Mouse (Mus musculus): ENCODE measurements around the gene Nat8f2. TPM values are rescaled to one million over a fixed set of nuclear protein-coding genes. Genes with fewer than 3 reads are reported as not detected.
"Not testable (repeated sequence)": the region's sequence is repeated elsewhere in the genome, so short reads cannot be mapped to it uniquely, and the experiment has no call there.

The Nat8f2 gene
- polyA plus RNA-seq, 1 experiment from 2014 or later, result 3.8 TPM

DNA sequence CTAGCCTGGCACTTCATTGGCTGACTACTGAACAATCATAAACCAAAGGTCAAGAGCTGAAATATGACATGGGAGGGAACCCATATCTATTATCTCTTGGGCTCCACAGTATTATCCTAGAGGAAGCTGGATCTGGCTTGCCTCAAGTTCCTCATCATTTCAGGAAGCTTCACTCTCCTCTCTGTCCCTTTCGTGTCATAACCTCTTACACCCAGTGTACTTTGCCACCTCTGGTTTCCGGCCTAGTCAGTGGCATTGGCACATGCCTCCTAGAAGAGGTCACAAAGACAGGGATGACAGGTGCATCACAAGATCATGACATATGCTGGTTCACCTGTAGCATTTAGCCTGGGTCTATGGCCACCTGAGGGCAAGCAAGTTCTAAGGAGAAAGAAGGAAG is 33.3 kb upstream of the Nat8f2 start:
- ATAC-seq (ENCODE audit: low FRiP score, low TSS enrichment), result no peak
- Histone ChIP-seq H3K27me3 (ENCODE audit: insufficient read depth, low read length) (no peaks in the 10 kb centered on the region), H3K4me2 (replicated peaks; ENCODE audit: low read depth, low read length) (no peak overlapping the region), H3K36me3 (ENCODE audit: insufficient read depth, low read length) (no peaks in the 10 kb centered on the region), H3K9me3 (ENCODE audit: low read length) (no peaks in the 10 kb centered on the region), H3K4me3 (ENCODE audit: low read length) (no peak overlapping the region), H3K4me1 (ENCODE audit: insufficient read depth, low read length) (no peaks in the 10 kb centered on the region), H3K9ac (replicated peaks; ENCODE audit: low read length) (no peak overlapping the region), H3K27ac (ENCODE audit: low read length) (no peak overlapping the region)
- 84% methylated on average over 2 of the region's 2 CpGs for WGBS

DNA sequence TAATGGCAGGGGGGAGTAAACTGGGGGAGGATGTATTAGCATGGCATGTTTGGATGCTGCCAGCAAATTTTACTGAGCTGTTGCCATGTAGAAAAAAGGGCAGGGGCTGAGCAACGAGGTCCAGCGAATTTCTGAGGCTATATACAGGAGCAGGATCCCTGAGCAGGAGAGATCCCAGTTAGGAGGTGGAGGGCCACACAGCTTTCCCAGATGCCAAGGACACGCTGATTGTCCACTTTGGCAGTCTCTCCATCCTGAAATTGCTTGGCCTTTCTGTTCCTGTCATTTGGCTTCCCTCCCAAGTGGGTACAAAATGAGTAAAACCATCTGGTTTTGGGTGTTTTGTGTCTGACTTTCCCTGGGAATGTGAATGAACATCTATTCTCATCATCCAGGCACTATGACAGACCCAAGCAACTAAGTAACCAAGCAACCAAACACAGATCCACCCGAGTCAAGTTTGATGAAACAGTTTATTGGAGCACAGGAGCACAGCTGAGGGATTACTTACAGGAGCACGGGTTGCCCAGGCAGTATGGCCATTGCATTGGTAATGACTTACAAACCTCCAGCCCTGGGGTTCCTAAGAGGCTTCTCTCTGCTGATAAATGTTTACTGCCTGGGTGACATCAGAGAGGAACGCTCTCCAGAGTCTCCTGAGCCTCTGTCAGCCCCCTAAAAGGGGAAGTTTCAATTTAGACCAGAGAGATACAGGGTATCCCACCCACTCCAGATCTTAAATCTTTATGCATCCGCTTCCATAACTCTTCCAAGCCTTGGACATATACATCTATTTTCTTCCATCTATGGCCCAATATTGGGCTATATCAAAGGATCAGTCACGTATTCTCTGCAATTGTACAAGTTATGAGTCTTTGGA is 29.9 kb upstream of the Nat8f2 start:
- H3K9me3 ChIP-seq (ENCODE audit: low read length); H3K27ac ChIP-seq (ENCODE audit: low read length); H3K9ac ChIP-seq (replicated peaks; ENCODE audit: low read length); H3K27me3 ChIP-seq (ENCODE audit: insufficient read depth, low read length); H3K36me3 ChIP-seq (ENCODE audit: insufficient read depth, low read length); H3K4me3 ChIP-seq (ENCODE audit: low read length); H3K4me1 ChIP-seq (ENCODE audit: insufficient read depth, low read length); H3K4me2 ChIP-seq (replicated peaks; ENCODE audit: low read depth, low read length); ATAC-seq (ENCODE audit: low FRiP score, low TSS enrichment): not testable (repeated sequence)
- 83% methylated on average over 6 of the region's 8 CpGs for WGBS

DNA sequence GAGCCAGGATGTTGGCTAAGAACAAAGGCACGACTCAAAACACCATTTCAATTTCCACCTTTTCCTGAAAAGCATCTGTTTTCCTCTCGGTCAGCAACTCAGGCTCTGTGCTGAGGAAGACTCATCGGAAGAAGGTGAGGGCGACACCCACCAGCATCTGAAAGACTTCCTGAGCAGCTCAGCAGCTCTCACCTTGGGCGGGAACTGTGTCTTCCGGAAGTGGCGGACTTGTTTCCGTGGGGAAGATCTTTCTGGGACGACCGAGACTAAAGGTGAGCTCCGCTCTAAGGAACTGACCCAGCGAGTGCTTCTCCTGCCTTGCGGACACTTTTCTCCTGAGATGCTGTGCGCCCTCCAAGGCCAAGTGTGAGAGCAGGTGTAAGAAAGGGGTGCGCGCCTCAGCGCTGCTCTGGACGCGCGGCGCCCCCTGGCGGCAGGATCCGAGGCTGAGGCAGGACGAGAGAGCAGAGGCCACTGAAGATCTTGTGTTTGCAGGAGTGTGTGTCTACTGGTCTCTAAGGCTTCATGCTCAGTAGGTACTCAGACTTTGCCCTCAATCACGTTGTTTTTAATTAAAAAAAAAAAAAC is 26.2 kb upstream of the Nat8f2 start:
- H3K27me3 ChIP-seq (ENCODE audit: insufficient read depth, low read length); H3K4me2 ChIP-seq (replicated peaks; ENCODE audit: low read depth, low read length); H3K4me1 ChIP-seq (ENCODE audit: insufficient read depth, low read length); H3K27ac ChIP-seq (ENCODE audit: low read length); ATAC-seq (ENCODE audit: low FRiP score, low TSS enrichment); H3K9me3 ChIP-seq (ENCODE audit: low read length); H3K36me3 ChIP-seq (ENCODE audit: insufficient read depth, low read length); H3K4me3 ChIP-seq (ENCODE audit: low read length); H3K9ac ChIP-seq (replicated peaks; ENCODE audit: low read length): not testable (repeated sequence)
- 73% methylated on average over 25 of the region's 25 CpGs for WGBS

DNA sequence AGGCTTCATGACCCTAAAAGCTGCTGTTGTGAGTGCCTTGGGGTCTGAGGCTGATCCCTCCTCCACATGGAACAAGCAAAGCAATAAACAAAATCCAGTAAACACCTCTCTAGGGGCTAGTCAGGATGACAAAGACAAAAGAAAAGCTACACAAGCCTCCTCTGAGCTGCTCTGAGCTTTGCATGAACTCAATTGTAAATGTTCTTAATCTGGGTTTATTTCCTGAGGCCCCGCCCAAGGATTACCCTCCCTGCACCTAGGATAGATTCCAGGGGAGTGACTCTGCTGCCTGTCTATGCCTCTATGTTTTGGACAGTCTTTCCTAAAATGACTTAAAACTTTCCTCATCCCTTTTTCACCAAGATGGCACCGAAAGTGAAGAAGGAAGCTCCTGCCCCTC is 20.0 kb upstream of the Nat8f2 start:
- H3K27ac ChIP-seq (ENCODE audit: low read length), result no peak overlapping the region
- 89% methylated on average over 2 of the region's 2 CpGs for WGBS

DNA sequence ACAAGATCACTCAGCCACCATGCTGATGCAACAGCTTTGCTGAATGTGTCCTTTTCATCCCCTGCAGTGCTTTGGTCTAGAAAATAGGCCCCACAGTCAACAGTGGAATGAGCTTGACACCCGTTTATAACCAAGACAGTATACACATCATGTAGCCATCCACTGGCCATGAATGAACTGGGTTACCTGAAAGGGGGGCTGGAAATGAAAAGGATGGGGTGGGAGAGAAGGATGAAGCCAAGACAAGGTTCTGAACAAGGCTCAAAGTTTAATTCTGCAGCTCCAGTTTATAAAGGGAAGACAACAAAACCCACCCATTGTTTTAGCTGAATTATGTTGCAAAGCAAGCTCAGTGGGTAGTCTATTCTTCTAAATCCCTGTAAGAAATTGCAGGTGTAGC is 15.4 kb upstream of the Nat8f2 start:
- Histone ChIP-seq H3K4me1 (ENCODE audit: insufficient read depth, low read length) (no peaks in the 10 kb centered on the region), H3K9ac (replicated peaks; ENCODE audit: low read length) (no peak overlapping the region), H3K36me3 (ENCODE audit: insufficient read depth, low read length) (no peaks in the 10 kb centered on the region), H3K9me3 (ENCODE audit: low read length) (peaks cover 22% of the 10 kb centered on the region), H3K4me2 (replicated peaks; ENCODE audit: low read depth, low read length) (no peak overlapping the region), H3K27ac (ENCODE audit: low read length) (no peak overlapping the region), H3K4me3 (ENCODE audit: low read length) (no peak overlapping the region), H3K27me3 (ENCODE audit: insufficient read depth, low read length) (no peaks in the 10 kb centered on the region)
- no peak for ATAC-seq (ENCODE audit: low FRiP score, low TSS enrichment)
- WGBS, result 88% methylated on average over 1 of the region's 1 CpGs

More for the DNA sequence above, 20.0 kb upstream of the Nat8f2 start:
- Histone ChIP-seq H3K4me3 (ENCODE audit: low read length) (no peak overlapping the region), H3K36me3 (ENCODE audit: insufficient read depth, low read length) (no peaks in the 10 kb centered on the region), H3K27me3 (ENCODE audit: insufficient read depth, low read length) (no peaks in the 10 kb centered on the region), H3K4me2 (replicated peaks; ENCODE audit: low read depth, low read length) (no peak overlapping the region), H3K9ac (replicated peaks; ENCODE audit: low read length) (no peak overlapping the region), H3K4me1 (ENCODE audit: insufficient read depth, low read length) (no peaks in the 10 kb centered on the region), H3K9me3 (ENCODE audit: low read length) (peaks cover 13% of the 10 kb centered on the region)
- no peak for ATAC-seq (ENCODE audit: low FRiP score, low TSS enrichment)

DNA sequence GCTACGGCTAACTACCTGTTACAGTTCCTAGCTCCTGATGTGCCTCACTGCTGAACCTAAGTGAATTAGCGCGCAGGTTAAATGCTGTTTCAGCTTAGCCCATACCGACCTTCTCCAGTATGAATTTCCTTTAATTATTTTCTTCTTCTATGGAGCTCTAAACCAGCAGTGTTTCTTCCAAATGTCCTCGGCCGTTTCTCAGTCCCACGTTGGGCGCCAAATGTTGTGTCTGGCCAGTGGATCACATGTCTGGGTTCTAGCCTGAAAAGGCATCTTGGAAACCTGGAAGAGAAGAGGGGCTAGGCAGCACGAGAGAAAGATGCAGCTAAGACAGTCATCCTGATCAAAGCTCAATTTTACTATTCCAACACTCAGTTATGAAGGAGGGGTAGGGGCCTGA is 14.3 kb upstream of the Nat8f2 start:
- not testable (repeated sequence) for H3K9ac ChIP-seq (replicated peaks; ENCODE audit: low read length); H3K4me3 ChIP-seq (ENCODE audit: low read length); H3K36me3 ChIP-seq (ENCODE audit: insufficient read depth, low read length); H3K27ac ChIP-seq (ENCODE audit: low read length); H3K4me1 ChIP-seq (ENCODE audit: insufficient read depth, low read length); H3K27me3 ChIP-seq (ENCODE audit: insufficient read depth, low read length); ATAC-seq (ENCODE audit: low FRiP score, low TSS enrichment); H3K4me2 ChIP-seq (replicated peaks; ENCODE audit: low read depth, low read length)
- WGBS, result 94% methylated on average over 9 of the region's 9 CpGs
- peaks cover 22% of the 10 kb centered on the region for H3K9me3 ChIP-seq (ENCODE audit: low read length)

DNA sequence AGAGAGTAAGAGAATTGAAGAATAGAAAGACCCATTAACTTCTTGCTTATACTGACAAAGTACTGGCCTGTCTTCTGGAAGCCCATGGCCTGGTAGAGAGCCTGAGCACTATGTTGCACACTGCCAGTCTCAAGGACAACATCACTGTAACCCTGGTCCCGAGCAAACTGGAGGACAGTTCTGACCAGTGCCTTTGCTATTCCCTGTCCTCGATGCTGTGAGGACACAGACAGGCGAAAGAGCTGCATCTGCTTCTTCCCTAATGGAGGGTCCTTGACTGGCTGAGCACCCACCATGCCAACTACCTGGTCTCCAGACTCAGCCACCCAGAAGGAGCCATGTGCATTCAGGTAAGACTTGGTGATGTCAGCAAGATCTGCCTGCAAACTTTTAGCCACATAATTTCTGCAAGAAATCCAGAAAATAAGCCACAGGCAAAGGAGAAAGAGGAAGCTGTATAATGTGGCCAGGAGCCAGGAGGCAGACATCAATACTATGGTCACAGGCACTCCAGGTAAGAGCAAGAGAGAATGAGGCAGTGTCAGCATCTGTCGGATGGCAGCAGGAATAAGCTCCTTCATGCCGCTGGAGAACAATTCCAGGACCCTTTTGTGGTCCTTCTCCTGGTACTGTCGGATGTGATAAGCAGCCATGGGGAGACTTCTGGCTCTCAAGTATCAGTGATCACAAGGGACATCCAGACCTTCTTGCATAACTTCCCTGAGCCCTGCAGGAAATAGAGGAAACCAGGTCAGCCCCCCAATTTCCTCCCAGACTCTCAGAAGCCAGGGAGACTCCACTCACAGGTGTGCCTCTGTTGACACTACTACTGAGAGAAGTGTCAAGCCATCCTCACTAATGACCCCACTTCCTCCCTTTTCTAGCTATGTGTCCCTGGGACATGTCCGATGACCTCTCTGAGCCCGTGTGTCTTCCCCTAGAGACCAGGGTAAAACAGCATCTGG is 950 bp downstream of the Nat8f2 start:
- Histone ChIP-seq H3K9ac (replicated peaks; ENCODE audit: low read length) (no peak overlapping the region), H3K4me3 (ENCODE audit: low read length) (no peak overlapping the region), H3K9me3 (ENCODE audit: low read length) (no peaks in the 10 kb centered on the region), H3K27ac (ENCODE audit: low read length) (no peak overlapping the region), H3K4me1 (ENCODE audit: insufficient read depth, low read length) (peaks cover 8% of the 10 kb centered on the region; the same call in 1 of the 2 replicates), H3K27me3 (ENCODE audit: insufficient read depth, low read length) (no peaks in the 10 kb centered on the region), H3K36me3 (ENCODE audit: insufficient read depth, low read length) (no peaks in the 10 kb centered on the region), H3K4me2 (replicated peaks; ENCODE audit: low read depth, low read length) (peak overlapping the region; percentile 23; the same call in 1 of the 2 replicates)
- 68% methylated on average over 8 of the region's 8 CpGs for WGBS
- peak; percentile 46; the same call in 1 of the 2 replicates for ATAC-seq (ENCODE audit: low FRiP score, low TSS enrichment)

DNA sequence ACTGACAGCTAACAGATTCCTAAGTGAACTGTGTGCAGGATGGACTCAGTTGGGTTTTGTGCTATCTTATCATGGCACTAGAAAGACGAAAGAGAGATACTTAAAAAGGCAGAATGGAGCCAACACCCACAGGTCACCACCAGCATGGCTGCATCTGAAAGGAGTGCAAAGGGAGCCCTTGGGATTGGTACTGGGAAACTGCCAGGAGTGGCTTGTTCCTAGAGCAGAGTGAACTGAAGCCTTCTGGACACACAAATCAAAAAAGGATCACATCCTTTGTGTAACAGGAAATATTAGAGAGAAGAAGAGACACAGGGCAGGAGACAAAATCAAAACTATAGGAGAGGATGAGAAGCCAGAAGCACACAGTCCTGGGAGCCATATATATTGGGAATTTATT is 2.0 kb downstream of the Nat8f2 start:
- H3K9ac ChIP-seq (replicated peaks; ENCODE audit: low read length), result not testable (repeated sequence)

DNA sequence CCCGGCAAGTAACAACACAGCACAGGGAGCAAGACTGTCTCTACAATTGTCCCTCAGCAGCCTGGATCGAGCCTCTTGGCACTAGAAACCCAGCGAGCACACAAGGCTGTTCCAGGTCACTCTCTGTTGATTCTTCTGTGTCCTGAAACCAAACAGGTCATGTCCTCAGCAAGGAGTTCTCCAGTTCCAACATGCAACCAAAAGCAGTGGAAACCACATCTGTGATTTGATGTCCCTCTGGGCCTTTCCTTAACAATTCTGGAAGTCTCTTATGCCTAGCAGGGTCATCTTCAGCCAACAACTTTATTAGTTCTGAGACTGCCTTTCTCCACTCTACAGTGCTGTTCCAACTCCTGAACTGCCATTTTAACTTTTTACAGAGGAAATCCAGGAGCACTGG is 2.8 kb downstream of the Nat8f2 start:
- H3K4me1 ChIP-seq (ENCODE audit: insufficient read depth, low read length); H3K4me3 ChIP-seq (ENCODE audit: low read length); H3K9me3 ChIP-seq (ENCODE audit: low read length); H3K9ac ChIP-seq (replicated peaks; ENCODE audit: low read length); ATAC-seq (ENCODE audit: low FRiP score, low TSS enrichment); H3K36me3 ChIP-seq (ENCODE audit: insufficient read depth, low read length); H3K4me2 ChIP-seq (replicated peaks; ENCODE audit: low read depth, low read length); H3K27ac ChIP-seq (ENCODE audit: low read length); H3K27me3 ChIP-seq (ENCODE audit: insufficient read depth, low read length): not testable (repeated sequence)
- WGBS, result 88% methylated on average over 3 of the region's 3 CpGs

More for the DNA sequence above, 2.0 kb downstream of the Nat8f2 start:
- not testable (repeated sequence) for H3K36me3 ChIP-seq (ENCODE audit: insufficient read depth, low read length); H3K27me3 ChIP-seq (ENCODE audit: insufficient read depth, low read length); ATAC-seq (ENCODE audit: low FRiP score, low TSS enrichment); H3K4me3 ChIP-seq (ENCODE audit: low read length); H3K27ac ChIP-seq (ENCODE audit: low read length); H3K4me1 ChIP-seq (ENCODE audit: insufficient read depth, low read length); H3K9me3 ChIP-seq (ENCODE audit: low read length); H3K4me2 ChIP-seq (replicated peaks; ENCODE audit: low read depth, low read length)
- WGBS, result 80% methylated on average over 1 of the region's 1 CpGs

All from kidney, embryonic 16.5 days (tissue).